In the genomic region with DNA sequence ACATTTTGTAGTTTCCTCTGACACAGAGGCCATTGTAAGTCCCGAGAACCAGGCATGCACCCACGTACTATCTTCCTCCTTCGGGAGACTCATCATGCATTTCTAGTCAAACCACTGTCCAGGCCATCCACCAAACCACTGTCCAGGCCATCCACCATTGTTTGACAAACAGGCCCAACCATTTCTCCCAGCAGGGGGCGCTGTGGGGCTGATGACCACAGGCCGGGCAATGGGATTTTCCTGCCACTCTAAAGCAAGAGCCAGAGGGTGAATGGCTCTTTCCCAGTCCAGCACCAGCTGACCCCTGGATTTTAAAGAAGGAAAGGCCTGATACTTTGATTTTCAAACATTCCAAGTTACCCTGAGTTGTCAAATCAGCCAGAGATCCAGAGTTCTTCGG, we compare ENCODE assay signal across 9 mouse cellular contexts. TPM values are rescaled to one million over a fixed set of nuclear protein-coding genes. Genes with fewer than 3 reads are reported as not detected.
A peak's percentile ranks its signal among the peaks of the same experiment; 100 is the strongest.
DNase-seq lines count a peak whose midpoint lies in the region; ATAC-seq and TF ChIP-seq lines count a peak whose summit lies in the region.
"Had no signal": no experiment of that assay in that cellular context is flagged by ENCODE, and none has a peak within 500 bp of the region (broad histone marks: within the 10 kb centered on the region; RNA-seq: fewer than 3 reads in every experiment).

No protein-coding gene starts in this region.

- H3K9ac ChIP-seq in intestine, embryonic 14.5 days (ENCODE audit: low read length): no peak overlapping the region
- H3K9ac ChIP-seq in intestine, embryonic 16.5 days (ENCODE audit: low read depth, low read length): no peak overlapping the region
- H3K9ac ChIP-seq in MEL (ENCODE audit: control insufficient read depth, low read depth, low read length, poor library complexity, severe bottlenecking): no peak overlapping the region
- no peak overlapping the region for H3K9ac ChIP-seq in liver, embryonic 11.5 days (ENCODE audit: low read depth, low read length)

- no peak for ATAC-seq in intestine, embryonic 14.5 days (replicated peaks; ENCODE audit: low FRiP score, low TSS enrichment, low read depth)
- ATAC-seq in intestine, embryonic 16.5 days: no peak
- no peak for ATAC-seq in liver, embryonic 11.5 days (replicated peaks; ENCODE audit: low FRiP score)

- no peaks in the 10 kb centered on the region for H3K4me1 ChIP-seq in intestine, embryonic 14.5 days (replicated peaks; ENCODE audit: control insufficient read depth, insufficient read depth, low read length)
- no peaks in the 10 kb centered on the region for H3K4me1 ChIP-seq in intestine, embryonic 16.5 days (ENCODE audit: control insufficient read depth, insufficient read depth, low read length)
- no peaks in the 10 kb centered on the region for H3K4me1 ChIP-seq in MEL (ENCODE audit: control insufficient read depth in 1 of 2, insufficient read depth in 2 of 2, low read length in 2 of 2)
- H3K4me1 ChIP-seq in heart, embryonic 10.5 days: no peaks in the 10 kb centered on the region
- no peaks in the 10 kb centered on the region for H3K4me1 ChIP-seq in liver, embryonic 11.5 days (replicated peaks; ENCODE audit: control insufficient read depth, insufficient read depth, low read length)

- H3K36me3 ChIP-seq in intestine, embryonic 14.5 days (ENCODE audit: control insufficient read depth, insufficient read depth, low read length): no peaks in the 10 kb centered on the region
- no peaks in the 10 kb centered on the region for H3K36me3 ChIP-seq in intestine, embryonic 16.5 days (ENCODE audit: control insufficient read depth, insufficient read depth, low read length)
- no peaks in the 10 kb centered on the region for H3K36me3 ChIP-seq in MEL (ENCODE audit: control insufficient read depth in 1 of 2, insufficient read depth in 2 of 2, low read length in 2 of 2)
- H3K36me3 ChIP-seq in heart, embryonic 10.5 days: no peaks in the 10 kb centered on the region
- no peaks in the 10 kb centered on the region for H3K36me3 ChIP-seq in liver, embryonic 11.5 days (ENCODE audit: control insufficient read depth, insufficient read depth, low read length)

- no peak overlapping the region for H3K27ac ChIP-seq in intestine, embryonic 14.5 days (ENCODE audit: low read depth)
- no peak overlapping the region for H3K27ac ChIP-seq in intestine, embryonic 16.5 days (ENCODE audit: low read length)
- no peak overlapping the region for H3K27ac ChIP-seq in MEL (ENCODE audit: control insufficient read depth, low read depth, low read length)
- H3K27ac ChIP-seq in heart, embryonic 10.5 days: no peak overlapping the region
- no peak overlapping the region for H3K27ac ChIP-seq in liver, embryonic 11.5 days (ENCODE audit: low read depth, low read length)

- no peaks in the 10 kb centered on the region for H3K79me2 ChIP-seq in MEL (ENCODE audit: control insufficient read depth, insufficient read depth, low read length, poor library complexity)

- TF ChIP-seq POLR2A in MEL (IDR thresholded peaks at IDR 0.05; ENCODE audit: control insufficient read depth in 1 of 2, insufficient read depth in 1 of 2, low read depth in 1 of 2, low read length in 2 of 2, poor library complexity in 1 of 2): no peak

- TF ChIP-seq EP300 in MEL (IDR thresholded peaks at IDR 0.05; ENCODE audit: low read depth in 1 of 2, low read length in 2 of 2): no peak

- DNase-seq in intestine, embryonic 14.5 days (ENCODE audit: low spot score): peak; percentile 70
- DNase-seq in MEL (ENCODE audit: low read depth, low spot score): peak; percentile 39
- DNase-seq in cerebellum, adult 18-20 months: peak; percentile 47 to 65
- DNase-seq in heart, embryonic 10.5 days (ENCODE audit: low spot score): peak; percentile 75
- peak; percentile 49 for DNase-seq in liver, embryonic 11.5 days (ENCODE audit: low spot score)
- DNase-seq in right cerebral cortex, adult 2 months (ENCODE audit: low spot score in 2 of 2): peak; percentile 70 to 72
- DNase-seq in urinary bladder, postnatal 36 days (ENCODE audit: low spot score in 2 of 2): peak; percentile 23

- H3K27me3 ChIP-seq in intestine, embryonic 14.5 days (replicated peaks; ENCODE audit: control insufficient read depth, insufficient read depth, low read length): no peaks in the 10 kb centered on the region
- no peaks in the 10 kb centered on the region for H3K27me3 ChIP-seq in intestine, embryonic 16.5 days (replicated peaks; ENCODE audit: control insufficient read depth, insufficient read depth, low read length)
- H3K27me3 ChIP-seq in MEL (ENCODE audit: control insufficient read depth in 1 of 2, insufficient read depth in 2 of 2, low read length in 2 of 2): peaks cover 0 to 5% of the 10 kb centered on the region in 2 experiments; a peak in 3 of 4 replicates
- H3K27me3 ChIP-seq in heart, embryonic 10.5 days (ENCODE audit: insufficient read depth, poor library complexity, severe bottlenecking): no peaks in the 10 kb centered on the region
- H3K27me3 ChIP-seq in liver, embryonic 11.5 days (replicated peaks; ENCODE audit: control insufficient read depth, insufficient read depth, low read length): no peaks in the 10 kb centered on the region

- TF ChIP-seq CTCF in MEL (IDR thresholded peaks at IDR 0.05 in 2 of 3, conservative IDR thresholded peaks at IDR 0.05 in 1 of 3; ENCODE audit: control insufficient read depth in 1 of 3, insufficient read depth in 1 of 3, low read depth in 2 of 3, low read length in 3 of 3, poor library complexity in 1 of 3, severe bottlenecking in 1 of 3): peak; percentile 62 to 93 (median 77)

- TF ChIP-seq RAD21 in MEL (IDR thresholded peaks at IDR 0.05; ENCODE audit: low read depth, low read length): peak; percentile 78

- no peak overlapping the region for H3K4me2 ChIP-seq in intestine, embryonic 14.5 days (ENCODE audit: low read length)
- no peak overlapping the region for H3K4me2 ChIP-seq in intestine, embryonic 16.5 days (ENCODE audit: low read depth, low read length)
- H3K4me2 ChIP-seq in liver, embryonic 11.5 days: no peak overlapping the region

- H3K9me3 ChIP-seq in intestine, embryonic 14.5 days (ENCODE audit: control insufficient read depth, low read length): no peaks in the 10 kb centered on the region
- H3K9me3 ChIP-seq in intestine, embryonic 16.5 days (ENCODE audit: control insufficient read depth, low read length): no peaks in the 10 kb centered on the region
- no peaks in the 10 kb centered on the region for H3K9me3 ChIP-seq in MEL (replicated peaks; ENCODE audit: insufficient read depth, low read length)
- no peaks in the 10 kb centered on the region for H3K9me3 ChIP-seq in heart, embryonic 10.5 days
- H3K9me3 ChIP-seq in liver, embryonic 11.5 days (ENCODE audit: control insufficient read depth, low read length): no peaks in the 10 kb centered on the region

- whole genome bisulfite sequencing in intestine, embryonic 14.5 days: 75% methylated on average over 6 of the region's 6 CpGs
- WGBS in intestine, embryonic 16.5 days: 74% methylated on average over 6 of the region's 6 CpGs
- WGBS in heart, embryonic 10.5 days: 64% methylated on average over 6 of the region's 6 CpGs
- WGBS in liver, embryonic 11.5 days: 67% methylated on average over 6 of the region's 6 CpGs

- no peak overlapping the region for H3K4me3 ChIP-seq in intestine, embryonic 14.5 days (ENCODE audit: low read depth, low read length)
- H3K4me3 ChIP-seq in intestine, embryonic 16.5 days (ENCODE audit: low read length): no peak overlapping the region
- H3K4me3 ChIP-seq in MEL (ENCODE audit: control insufficient read depth in 1 of 2, insufficient read depth in 1 of 2, low read depth in 2 of 2, low read length in 2 of 2): no peak overlapping the region
- no peak overlapping the region for H3K4me3 ChIP-seq in heart, embryonic 10.5 days
- no peak overlapping the region for H3K4me3 ChIP-seq in liver, embryonic 11.5 days (ENCODE audit: low read depth, low read length)

TF ChIP-seq in MEL, 35 proteins besides CTCF, POLR2A, EP300 and RAD21:
- TF ChIP-seq SMC3 (IDR thresholded peaks at IDR 0.05; ENCODE audit: low read depth, low read length): peak; percentile 87
- no peak for TF ChIP-seq MEF2A (IDR thresholded peaks at IDR 0.05; ENCODE audit: extremely low read depth, insufficient replicate concordance, low read depth, low read length, poor library complexity, severe bottlenecking)
- no peak for TF ChIP-seq MYB (IDR thresholded peaks at IDR 0.05; ENCODE audit: low read depth, low read length)
- TF ChIP-seq ELF1 (IDR thresholded peaks at IDR 0.05; ENCODE audit: low read depth, low read length): no peak
- peak; percentile 74 for TF ChIP-seq ZC3H11A (IDR thresholded peaks at IDR 0.05; ENCODE audit: low read depth, low read length)
- TF ChIP-seq HCFC1 (IDR thresholded peaks at IDR 0.05; ENCODE audit: low read depth, low read length): no peak

RNA-seq across cellular contexts. Expression of a gene that starts 16.8 kb away (rescaled TPM):
- 0.34 and 0.78 TPM in 2 replicates for polyA plus RNA-seq in intestine, embryonic 14.5 days (2014; fragmentation: Nextera tagmentation; extraction: Ambion mirVana)
- polyA plus RNA-seq in intestine, embryonic 16.5 days (2015; fragmentation: Nextera tagmentation; extraction: Ambion mirVana): 0.13 and 0.26 TPM in 2 replicates
- not detected in 2 replicates for total RNA-seq in MEL (2012; rRNA removed)
- polyA plus RNA-seq in MEL (2012; ENCODE audit: insufficient read depth in 1 of 2, insufficient read length in 2 of 2, low read depth in 1 of 2, low replicate concordance in 2 of 2, missing spikeins in 1 of 2): under 1 TPM in 1 of 2 experiments, not detected in 1; 0.08 TPM
- 0.21 and 0.40 TPM in 2 replicates for polyA plus RNA-seq in heart, embryonic 10.5 days (2016; fragmentation: Nextera tagmentation; extraction: Ambion mirVana)
- polyA plus RNA-seq in liver, embryonic 11.5 days (2014; fragmentation: Nextera tagmentation; extraction: Ambion mirVana): 0.23 and 0.43 TPM in 2 replicates
- total RNA-seq: common myeloid progenitor, adult 5-6 weeks had no signal

Comparison
In these comparisons a context has a peak if more than half of its experiments do, and no peak if none do; other contexts are left out.
1. DNase-seq: peak in every context shown above with its lines; median percentile 75 in heart, embryonic 10.5 days; 71 in right cerebral cortex, adult 2 months; 70 in intestine, embryonic 14.5 days; 56 in cerebellum, adult 18-20 months; 49 in liver, embryonic 11.5 days; 39 in MEL; 23 in urinary bladder, postnatal 36 days.